ENCODE assay signal across 8 mouse cellular contexts in genomic region chr4:47208421-47208991, GRCm38 (mm10). TPM values are rescaled to one million over a fixed set of nuclear protein-coding genes. Genes with fewer than 3 reads are reported as not detected.
A peak's percentile ranks its signal among the peaks of the same experiment; 100 is the strongest.
DNase-seq lines count a peak whose midpoint lies in the region; ATAC-seq and TF ChIP-seq lines count a peak whose summit lies in the region.

No protein-coding gene starts in this region.

- TF ChIP-seq POLR2A in olfactory bulb, adult 2 months (IDR thresholded peaks at IDR 0.05; ENCODE audit: insufficient read depth, low read depth, low read length) = no peak

- no peaks in the 10 kb centered on the region for H3K36me3 ChIP-seq in forebrain, embryonic 12.5 days (replicated peaks)

- no peak for TF ChIP-seq CTCF in olfactory bulb, adult 2 months (IDR thresholded peaks at IDR 0.05; ENCODE audit: insufficient read depth, low read depth, low read length)

- no peak overlapping the region for H3K27ac ChIP-seq in forebrain, embryonic 12.5 days
- H3K27ac ChIP-seq in olfactory bulb, adult 2 months (ENCODE audit: insufficient read depth, low read depth, low read length) = no peak overlapping the region

- DNase-seq in thymus, postnatal 4 days = peak; percentile 24
- DNase-seq in thymus, postnatal 36 days = no peak
- peak; percentile 44 to 61 for DNase-seq in kidney, postnatal 4 days
- no peak for DNase-seq in frontal cortex, adult 2 months (ENCODE audit: extremely low spot score in 1 of 2, low spot score in 1 of 2)
- DNase-seq in adipocyte (ENCODE audit: low spot score) = no peak

- peak overlapping the region; percentile 53 for H3K9ac ChIP-seq in forebrain, embryonic 12.5 days

- H3K4me1 ChIP-seq in forebrain, embryonic 12.5 days = peaks cover 13% of the 10 kb centered on the region
- H3K4me1 ChIP-seq in olfactory bulb, adult 2 months (ENCODE audit: control insufficient read depth, insufficient read depth, low read length) = peaks cover 11% of the 10 kb centered on the region

- H3K9me3 ChIP-seq in forebrain, embryonic 12.5 days = no peaks in the 10 kb centered on the region

- H3K4me3 ChIP-seq in forebrain, embryonic 12.5 days (replicated peaks) = peak overlapping the region; percentile 47
- H3K4me3 ChIP-seq in olfactory bulb, adult 2 months (ENCODE audit: insufficient read depth, low read depth, low read length) = peak overlapping the region; percentile 42

- peaks cover 66% of the 10 kb centered on the region for H3K27me3 ChIP-seq in forebrain, embryonic 12.5 days

- 2% methylated on average over 40 of the region's 40 CpGs for WGBS in forebrain, embryonic 12.5 days
- 3% methylated on average over 40 of the region's 40 CpGs for WGBS in olfactory bulb, adult 2 months

- H3K4me2 ChIP-seq in forebrain, embryonic 12.5 days = peak overlapping the region; percentile 84

- ATAC-seq in forebrain, embryonic 12.5 days (ENCODE audit: low FRiP score) = no peak
- ATAC-seq in erythroid progenitor cell, adult 5-6 weeks (replicated peaks; ENCODE audit: low FRiP score, poor library complexity, severe bottlenecking) = no peak

RNA-seq across cellular contexts. Expression of gene Col15a1, which starts 0.5 kb away (rescaled TPM):
- polyA plus RNA-seq in forebrain, embryonic 12.5 days (2016; fragmentation: Nextera tagmentation; extraction: Ambion mirVana) = 4.5 and 5.2 TPM in 2 replicates
- not detected in 2 replicates for polyA plus RNA-seq in olfactory bulb, adult 2 months (2012; ENCODE audit: insufficient read depth, insufficient read length, low replicate concordance, missing spikeins)
- polyA plus RNA-seq in frontal cortex, adult 2 months (2012; rRNA removed) = 9.3 and 13.5 TPM in 2 replicates
- total RNA-seq in erythroid progenitor cell, adult 5-6 weeks (2015; ENCODE audit: low replicate concordance) = not detected in 2 replicates
- not detected in 2 replicates for total RNA-seq in erythroid progenitor cell, adult 5-6 weeks (2017; ENCODE audit: low replicate concordance)

Comparison
In these comparisons a context has a peak if more than half of its experiments do, and no peak if none do; other contexts are left out.
1. DNase-seq: peak in thymus, postnatal 4 days (single experiment) and kidney, postnatal 4 days (2 of 2); none in thymus, postnatal 36 days (0 of 2), frontal cortex, adult 2 months (0 of 2) and adipocyte (single experiment).